Mouse (Mus musculus): Measurements from ENCODE around the gene Sccpdh. TPM values are rescaled to one million over a fixed set of nuclear protein-coding genes. Genes with fewer than 3 reads are reported as not detected.
"Not testable (repeated sequence)": the region's sequence is repeated elsewhere in the genome, so short reads cannot be mapped to it uniquely, and the experiment has no call there.

Gene Sccpdh
- polyA plus RNA-seq, 1 experiment from 2014 or later = 10.0 TPM

GRCm38 (mm10) chr1:179663065-179663464, 4.9 kb upstream of the Sccpdh start:
- no peaks in the 10 kb centered on the region for H3K36me3 ChIP-seq (ENCODE audit: control insufficient read depth, insufficient read depth)
- no peak overlapping the region for H3K27ac ChIP-seq (ENCODE audit: low read length)
- no peak overlapping the region for H3K9ac ChIP-seq (ENCODE audit: low read depth, low read length)
- H3K9me3 ChIP-seq (replicated peaks; ENCODE audit: control insufficient read depth, low read length) = no peaks in the 10 kb centered on the region
- ATAC-seq (ENCODE audit: low read depth) = no peak
- no peak overlapping the region for H3K4me3 ChIP-seq (ENCODE audit: low read depth, low read length)
- H3K27me3 ChIP-seq (ENCODE audit: control insufficient read depth, insufficient read depth, low read depth, low read length) = peaks cover 14% of the 10 kb centered on the region
- H3K4me2 ChIP-seq (ENCODE audit: low read depth, low read length) = no peak overlapping the region
- no peaks in the 10 kb centered on the region for H3K4me1 ChIP-seq (ENCODE audit: control insufficient read depth, low read depth, low read length)
- 79% methylated on average over 5 of the region's 5 CpGs for WGBS (ENCODE audit: insufficient replicate concordance)

GRCm38 (mm10) chr1:179664309-179664930, 3.6 kb upstream of the Sccpdh start:
- no peaks in the 10 kb centered on the region for H3K9me3 ChIP-seq (replicated peaks; ENCODE audit: control insufficient read depth, low read length)
- 53% methylated on average over 4 of the region's 4 CpGs for WGBS (ENCODE audit: insufficient replicate concordance)
- no peak overlapping the region for H3K4me2 ChIP-seq (ENCODE audit: low read depth, low read length)
- no peak overlapping the region for H3K27ac ChIP-seq (ENCODE audit: low read length)
- H3K4me1 ChIP-seq (ENCODE audit: control insufficient read depth, low read depth, low read length) = no peaks in the 10 kb centered on the region; the same call in 1 of the 2 replicates
- no peak for ATAC-seq (ENCODE audit: low read depth)
- no peak overlapping the region for H3K9ac ChIP-seq (ENCODE audit: low read depth, low read length)
- H3K27me3 ChIP-seq (ENCODE audit: control insufficient read depth, insufficient read depth, low read depth, low read length) = peaks cover 28% of the 10 kb centered on the region
- no peaks in the 10 kb centered on the region for H3K36me3 ChIP-seq (ENCODE audit: control insufficient read depth, insufficient read depth)
- H3K4me3 ChIP-seq (ENCODE audit: low read depth, low read length) = no peak overlapping the region

- Histone ChIP-seq H3K4me3 (ENCODE audit: low read depth, low read length) (no peak overlapping the region), H3K9ac (ENCODE audit: low read depth, low read length) (no peak overlapping the region), H3K27me3 (ENCODE audit: control insufficient read depth, insufficient read depth, low read depth, low read length) (peaks cover 30% of the 10 kb centered on the region), H3K36me3 (ENCODE audit: control insufficient read depth, insufficient read depth) (no peaks in the 10 kb centered on the region), H3K4me2 (ENCODE audit: low read depth, low read length) (no peak overlapping the region), H3K9me3 (replicated peaks; ENCODE audit: control insufficient read depth, low read length) (no peaks in the 10 kb centered on the region), H3K27ac (ENCODE audit: low read length) (no peak overlapping the region), H3K4me1 (ENCODE audit: control insufficient read depth, low read depth, low read length) (no peaks in the 10 kb centered on the region; the same call in 1 of the 2 replicates)
- WGBS (ENCODE audit: insufficient replicate concordance) = 63% methylated on average over 2 of the region's 2 CpGs
- no peak for ATAC-seq (ENCODE audit: low read depth)
These were observed 1.0 kb upstream of the Sccpdh start for GRCm38 (mm10) chr1:179666971-179667370.

- ATAC-seq (ENCODE audit: low read depth) = no peak
- 24% methylated on average over 7 of the region's 7 CpGs for WGBS (ENCODE audit: insufficient replicate concordance)
- H3K4me1 ChIP-seq (ENCODE audit: control insufficient read depth, low read depth, low read length) = no peaks in the 10 kb centered on the region; the same call in 1 of the 2 replicates
- peak overlapping the region; percentile 76 for H3K4me2 ChIP-seq (ENCODE audit: low read depth, low read length)
- H3K36me3 ChIP-seq (ENCODE audit: control insufficient read depth, insufficient read depth) = no peaks in the 10 kb centered on the region
- no peak overlapping the region for H3K27ac ChIP-seq (ENCODE audit: low read length)
- peaks cover 30% of the 10 kb centered on the region for H3K27me3 ChIP-seq (ENCODE audit: control insufficient read depth, insufficient read depth, low read depth, low read length)
- H3K4me3 ChIP-seq (ENCODE audit: low read depth, low read length) = peak overlapping the region; percentile 67
- no peak overlapping the region for H3K9ac ChIP-seq (ENCODE audit: low read depth, low read length)
- no peaks in the 10 kb centered on the region for H3K9me3 ChIP-seq (replicated peaks; ENCODE audit: control insufficient read depth, low read length)
These were observed 560 bp upstream of the Sccpdh start for GRCm38 (mm10) chr1:179667450-179667849.

GRCm38 (mm10) chr1:179668836-179669537, 977 bp downstream of the Sccpdh start:
- H3K9me3 ChIP-seq (replicated peaks; ENCODE audit: control insufficient read depth, low read length) = no peaks in the 10 kb centered on the region
- H3K4me3 ChIP-seq (ENCODE audit: low read depth, low read length) = peak overlapping the region; percentile 67
- H3K4me1 ChIP-seq (ENCODE audit: control insufficient read depth, low read depth, low read length) = no peaks in the 10 kb centered on the region; the same call in 1 of the 2 replicates
- ATAC-seq (ENCODE audit: low read depth) = no peak
- no peaks in the 10 kb centered on the region for H3K36me3 ChIP-seq (ENCODE audit: control insufficient read depth, insufficient read depth)
- no peak overlapping the region for H3K27ac ChIP-seq (ENCODE audit: low read length)
- peaks cover 30% of the 10 kb centered on the region for H3K27me3 ChIP-seq (ENCODE audit: control insufficient read depth, insufficient read depth, low read depth, low read length)
- WGBS (ENCODE audit: insufficient replicate concordance) = 27% methylated on average over 12 of the region's 12 CpGs
- peak overlapping the region; percentile 55; the same call in 1 of the 2 replicates for H3K9ac ChIP-seq (ENCODE audit: low read depth, low read length)
- H3K4me2 ChIP-seq (ENCODE audit: low read depth, low read length) = peak overlapping the region; percentile 76

GRCm38 (mm10) chr1:179674355-179674754, 6.3 kb downstream of the Sccpdh start:
- Histone ChIP-seq H3K36me3 (ENCODE audit: control insufficient read depth, insufficient read depth) (no peaks in the 10 kb centered on the region), H3K4me1 (ENCODE audit: control insufficient read depth, low read depth, low read length) (no peaks in the 10 kb centered on the region), H3K27me3 (ENCODE audit: control insufficient read depth, insufficient read depth, low read depth, low read length) (peaks cover 3% of the 10 kb centered on the region; the same call in 1 of the 2 replicates), H3K27ac (ENCODE audit: low read length) (no peak overlapping the region), H3K4me3 (ENCODE audit: low read depth, low read length) (no peak overlapping the region), H3K4me2 (ENCODE audit: low read depth, low read length) (no peak overlapping the region), H3K9ac (ENCODE audit: low read depth, low read length) (no peak overlapping the region), H3K9me3 (replicated peaks; ENCODE audit: control insufficient read depth, low read length) (no peaks in the 10 kb centered on the region)
- 56% methylated on average over 3 of the region's 3 CpGs for WGBS (ENCODE audit: insufficient replicate concordance)
- no peak for ATAC-seq (ENCODE audit: low read depth)

- no peaks in the 10 kb centered on the region for H3K4me1 ChIP-seq (ENCODE audit: control insufficient read depth, low read depth, low read length)
- H3K36me3 ChIP-seq (ENCODE audit: control insufficient read depth, insufficient read depth) = no peaks in the 10 kb centered on the region
- H3K9me3 ChIP-seq (replicated peaks; ENCODE audit: control insufficient read depth, low read length) = no peaks in the 10 kb centered on the region
- 64% methylated on average over 2 of the region's 2 CpGs for WGBS (ENCODE audit: insufficient replicate concordance)
- H3K4me3 ChIP-seq (ENCODE audit: low read depth, low read length) = no peak overlapping the region
- ATAC-seq (ENCODE audit: low read depth) = no peak
- H3K27me3 ChIP-seq (ENCODE audit: control insufficient read depth, insufficient read depth, low read depth, low read length) = no peaks in the 10 kb centered on the region
- H3K9ac ChIP-seq (ENCODE audit: low read depth, low read length) = no peak overlapping the region
- H3K27ac ChIP-seq (ENCODE audit: low read length) = no peak overlapping the region
- no peak overlapping the region for H3K4me2 ChIP-seq (ENCODE audit: low read depth, low read length)
These were observed 9.0 kb downstream of the Sccpdh start for GRCm38 (mm10) chr1:179677031-179677430.

- WGBS (ENCODE audit: insufficient replicate concordance) = 78% methylated on average over 4 of the region's 4 CpGs
- no peak for ATAC-seq (ENCODE audit: low read depth)
These were observed 11.3 kb downstream of the Sccpdh start for GRCm38 (mm10) chr1:179679326-179679725.

GRCm38 (mm10) chr1:179682753-179683152, 14.7 kb downstream of the Sccpdh start:
- WGBS (ENCODE audit: insufficient replicate concordance) = 51% methylated on average over 9 of the region's 10 CpGs
- not testable (repeated sequence) for H3K27me3 ChIP-seq (ENCODE audit: control insufficient read depth, insufficient read depth, low read depth, low read length); H3K4me3 ChIP-seq (ENCODE audit: low read depth, low read length); H3K9me3 ChIP-seq (replicated peaks; ENCODE audit: control insufficient read depth, low read length); H3K36me3 ChIP-seq (ENCODE audit: control insufficient read depth, insufficient read depth); H3K4me2 ChIP-seq (ENCODE audit: low read depth, low read length); H3K27ac ChIP-seq (ENCODE audit: low read length); H3K9ac ChIP-seq (ENCODE audit: low read depth, low read length); ATAC-seq (ENCODE audit: low read depth); H3K4me1 ChIP-seq (ENCODE audit: control insufficient read depth, low read depth, low read length)

More at GRCm38 (mm10) chr1:179679326-179679725, 11.3 kb downstream of the Sccpdh start:
- Histone ChIP-seq H3K9ac (ENCODE audit: low read depth, low read length) (no peak overlapping the region), H3K4me3 (ENCODE audit: low read depth, low read length) (no peak overlapping the region), H3K36me3 (ENCODE audit: control insufficient read depth, insufficient read depth) (no peaks in the 10 kb centered on the region), H3K4me2 (ENCODE audit: low read depth, low read length) (no peak overlapping the region), H3K27me3 (ENCODE audit: control insufficient read depth, insufficient read depth, low read depth, low read length) (no peaks in the 10 kb centered on the region), H3K4me1 (ENCODE audit: control insufficient read depth, low read depth, low read length) (no peaks in the 10 kb centered on the region), H3K9me3 (replicated peaks; ENCODE audit: control insufficient read depth, low read length) (no peaks in the 10 kb centered on the region), H3K27ac (ENCODE audit: low read length) (no peak overlapping the region)
